Mouse (Mus musculus) embryonic stem cell, embryonic (primary cell): ENCODE measurements around the gene Cenps.

Experiments used
- CTCF ChIA-PET, 4 experiments: fragments of 300-600 bp in 2 of 4; fragments of 350-600 bp in 2 of 4; sonication (Branson Sonifier 250); formaldehyde crosslinking; loops; one replicate each; lab custom pipeline; 2022; ENCODE audit warnings: inconsistent platforms in 2 of 4; lab: Charles Lee
- POLR2A ChIA-PET, 4 experiments: fragments of 300-600 bp in 2 of 4; fragments of 350-600 bp in 2 of 4; sonication (Branson Sonifier 250); formaldehyde crosslinking; loops; one replicate each; lab custom pipeline; 2022; ENCODE audit warnings: antibody characterized with exemption in 4 of 4, inconsistent platforms in 1 of 4; lab: Charles Lee

Cenps gene

GRCm38 (mm10) chr4:149136982-149137770 lies at the start of gene Cenps:
Gene Cenps (minus strand): TSS chr4:149137629.
- POLR2A ChIA-PET: interaction anchor here in 3 of 4 experiments (0.5 to 2.3 kb wide), 13 partner anchors 9 to 346 kb away, joined by 3 to 13 read pairs (median 4); partner anchors contain the start of gene Kif1b (in 1 of the 3)
- CTCF ChIA-PET: interaction anchor here in 3 of 4 experiments (0.8 to 2.2 kb wide), 7 partner anchors 7 to 83 kb away, joined by 3 to 7 read pairs (median 3); partner anchors contain the start of gene Cort (in 1 of the 3)

GRCm38 (mm10) chr4:149182755-149183154 lies 45.3 kb upstream of the Cenps start:
- ChIA-PET POLR2A (interaction anchor here in 3 of 4 experiments (0.6 to 3.0 kb wide), 16 partner anchors 10 to 559 kb away, joined by 3 to 14 read pairs (median 4); partner anchors contain the start of genes Pgd (in 3 of the 3) and Kif1b (in 1 of the 3)), CTCF (interaction anchor here (0.6 to 2.6 kb wide), 15 partner anchors 10 to 238 kb away, joined by 3 to 25 read pairs (median 3); no protein-coding TSS in a partner anchor)

- CTCF ChIA-PET: interaction anchor here in 2 of 4 experiments (1.1 to 2.6 kb wide), 7 partner anchors 14 to 105 kb away, joined by 3 to 25 read pairs (median 5); no protein-coding TSS in a partner anchor
- POLR2A ChIA-PET: interaction anchor here in 2 of 4 experiments (1.0 to 3.0 kb wide), 6 partner anchors 9 to 126 kb away, joined by 3 to 14 read pairs (median 6); partner anchors contain the start of genes Kif1b (in 1 of the 2) and Pgd (in 1 of the 2)
Measured at GRCm38 (mm10) chr4:149182192-149182591, 44.8 kb upstream of the Cenps start.

GRCm38 (mm10) chr4:149179573-149179972 lies 42.1 kb upstream of the Cenps start:
- CTCF ChIA-PET: interaction anchor here in 2 of 4 experiments (0.7 to 1.4 kb wide), 2 partner anchors 35 to 36 kb away, joined by 3 read pairs; no protein-coding TSS in a partner anchor

GRCm38 (mm10) chr4:149179160-149179559 lies 41.7 kb upstream of the Cenps start:
- ChIA-PET POLR2A (interaction anchor here in 2 of 4 experiments (0.6 to 1.7 kb wide), 3 partner anchors 13 to 310 kb away, joined by 3 to 8 read pairs (median 7); partner anchors contain the start of gene Pgd (in 1 of the 2)), CTCF (interaction anchor here in 1 of 4 experiments (1.4 kb wide), 1 partner anchor 35 kb away, joined by 3 read pairs; no protein-coding TSS in a partner anchor)

More at GRCm38 (mm10) chr4:149179573-149179972, 42.1 kb upstream of the Cenps start:
- POLR2A ChIA-PET: interaction anchor here in 1 of 4 experiments (0.6 to 1.7 kb wide), 3 partner anchors 14 to 429 kb away, joined by 3 to 8 read pairs (median 7); partner anchors contain the start of gene Pgd

GRCm38 (mm10) chr4:149178328-149178727 lies 40.9 kb upstream of the Cenps start:
- POLR2A ChIA-PET: interaction anchor here in 3 of 4 experiments (0.5 to 2.0 kb wide), 5 partner anchors 9 to 853 kb away, joined by 3 to 8 read pairs (median 3); partner anchors contain the start of gene Pgd (in 1 of the 3)
- CTCF ChIA-PET: interaction anchor here in 1 of 4 experiments (1.4 kb wide), 1 partner anchor 34 kb away, joined by 3 read pairs; no protein-coding TSS in a partner anchor

- POLR2A ChIA-PET: interaction anchor here in 1 of 4 experiments (0.6 to 2.0 kb wide), 2 partner anchors 10 to 37 kb away, joined by 3 to 8 read pairs; partner anchors contain the start of gene Pgd
- CTCF ChIA-PET: no interaction called here
Measured at GRCm38 (mm10) chr4:149177046-149177445, 39.6 kb upstream of the Cenps start.

GRCm38 (mm10) chr4:149176645-149177044 lies 39.2 kb upstream of the Cenps start:
- ChIA-PET CTCF (no interaction called here), POLR2A (interaction anchor here in 1 of 4 experiments (2.0 kb wide), 1 partner anchor 9 kb away, joined by 8 read pairs; the partner anchor contains the start of gene Pgd)

GRCm38 (mm10) chr4:149173661-149174060 lies 36.2 kb upstream of the Cenps start:
- CTCF ChIA-PET: interaction anchor here in 2 of 4 experiments (0.6 to 0.7 kb wide), 3 partner anchors 156 to 1180 kb away, joined by 3 read pairs; no protein-coding TSS in a partner anchor
- POLR2A ChIA-PET: interaction anchor here in 2 of 4 experiments (0.7 to 4.2 kb wide), 5 partner anchors 8 to 264 kb away, joined by 3 to 23 read pairs (median 5); no protein-coding TSS in a partner anchor

GRCm38 (mm10) chr4:149172666-149173065 lies 35.2 kb upstream of the Cenps start:
- CTCF ChIA-PET: interaction anchor here in 3 of 4 experiments (0.6 to 0.7 kb wide), 5 partner anchors 11 to 1181 kb away, joined by 3 to 4 read pairs (median 3); no protein-coding TSS in a partner anchor
- POLR2A ChIA-PET: interaction anchor here in 2 of 4 experiments (0.7 to 4.2 kb wide), 6 partner anchors 9 to 794 kb away, joined by 3 to 23 read pairs (median 6); no protein-coding TSS in a partner anchor

- CTCF ChIA-PET: interaction anchor here in 2 of 4 experiments (0.6 to 1.3 kb wide), 2 partner anchors 28 to 395 kb away, joined by 4 to 11 read pairs; no protein-coding TSS in a partner anchor
- POLR2A ChIA-PET: interaction anchor here in 1 of 4 experiments (0.8 to 4.2 kb wide), 3 partner anchors 8 to 18 kb away, joined by 3 to 23 read pairs (median 4); no protein-coding TSS in a partner anchor
Measured at GRCm38 (mm10) chr4:149172083-149172482, 34.7 kb upstream of the Cenps start.

GRCm38 (mm10) chr4:149171581-149171981 lies 34.2 kb upstream of the Cenps start:
- ChIA-PET CTCF (interaction anchor here in 3 of 4 experiments (0.5 to 1.3 kb wide), 4 partner anchors 23 to 395 kb away, joined by 3 to 11 read pairs (median 4); no protein-coding TSS in a partner anchor), POLR2A (interaction anchor here in 2 of 4 experiments (0.6 to 4.7 kb wide), 5 partner anchors 12 to 448 kb away, joined by 3 to 34 read pairs (median 4); no protein-coding TSS in a partner anchor)

- CTCF ChIA-PET: interaction anchor here in 2 of 4 experiments (1.0 to 1.5 kb wide), 3 partner anchors 14 to 26 kb away, joined by 4 read pairs; no protein-coding TSS in a partner anchor
- POLR2A ChIA-PET: interaction anchor here in 3 of 4 experiments (0.6 to 4.7 kb wide), 16 partner anchors 11 to 397 kb away, joined by 3 to 34 read pairs (median 4); no protein-coding TSS in a partner anchor
Measured at GRCm38 (mm10) chr4:149170394-149170931, 33.0 kb upstream of the Cenps start.

GRCm38 (mm10) chr4:149169926-149170325 lies 32.5 kb upstream of the Cenps start:
- CTCF ChIA-PET: interaction anchor here in 2 of 4 experiments (0.6 to 1.5 kb wide), 2 partner anchors 15 to 26 kb away, joined by 3 to 4 read pairs; no protein-coding TSS in a partner anchor
- POLR2A ChIA-PET: interaction anchor here in 3 of 4 experiments (0.6 to 4.7 kb wide), 15 partner anchors 10 to 397 kb away, joined by 3 to 34 read pairs (median 5); no protein-coding TSS in a partner anchor

GRCm38 (mm10) chr4:149168016-149168415 lies 30.6 kb upstream of the Cenps start:
- ChIA-PET POLR2A (interaction anchor here (0.6 to 4.7 kb wide), 18 partner anchors 8 to 348 kb away, joined by 3 to 34 read pairs (median 4); no protein-coding TSS in a partner anchor), CTCF (interaction anchor here in 3 of 4 experiments (0.7 to 1.7 kb wide), 8 partner anchors 15 to 574 kb away, joined by 3 to 6 read pairs (median 3); no protein-coding TSS in a partner anchor)

- ChIA-PET CTCF (interaction anchor here in 2 of 4 experiments (0.5 to 1.2 kb wide), 6 partner anchors 16 to 484 kb away, joined by 3 to 10 read pairs (median 4); no protein-coding TSS in a partner anchor), POLR2A (interaction anchor here (0.6 to 4.7 kb wide), 31 partner anchors 7 to 882 kb away, joined by 3 to 34 read pairs (median 4); partner anchors contain the start of genes Cort (in 1 of the 4), Dffa (in 1 of the 4), Lzic (in 1 of the 4) and Nmnat1 (in 1 of the 4))
Measured at GRCm38 (mm10) chr4:149166957-149167611, 29.7 kb upstream of the Cenps start.
